Mouse (Mus musculus) heart, embryonic 10.5 days (tissue): ENCODE measurements around the gene Ctsw. TPM values are rescaled to one million over a fixed set of nuclear protein-coding genes. Genes with fewer than 3 reads are reported as not detected.
A peak's percentile ranks its signal among the peaks of the same experiment; 100 is the strongest.

Experiments
- DNase-seq: peaks from one replicate; pipeline ENCODE4 v3.0.0-alpha.2; 2017; ENCODE audit warnings: low spot score
- H3K27ac ChIP-seq: fragments of 300-500 bp; sonication (generic); 2 replicates; pipeline ENCODE4 v1.5.1; 2016; ENCODE audit warnings: mild to moderate bottlenecking
- H3K27me3 ChIP-seq: fragments of 300-500 bp; sonication (generic); 2 replicates; pipeline ENCODE4 v1.6.1; 2016; ENCODE audit warnings: mild to moderate bottlenecking; ENCODE audit not compliant: poor library complexity, insufficient read depth, severe bottlenecking
- H3K36me3 ChIP-seq: fragments of 300-500 bp; sonication (generic); 2 replicates; pipeline ENCODE4 v1.6.1; 2016; ENCODE audit warnings: mild to moderate bottlenecking, moderate library complexity
- H3K4me1 ChIP-seq: fragments of 300-500 bp; sonication (generic); 2 replicates; pipeline ENCODE4 v1.6.1; 2016; ENCODE audit warnings: mild to moderate bottlenecking
- H3K4me3 ChIP-seq: fragments of 300-500 bp; sonication (generic); 2 replicates; pipeline ENCODE4 v1.5.1; 2016; ENCODE audit warnings: mild to moderate bottlenecking, moderate library complexity
- H3K9me3 ChIP-seq: fragments of 300-500 bp; sonication (generic); 2 replicates; pipeline ENCODE4 v1.6.1; 2016; ENCODE audit warnings: mild to moderate bottlenecking, moderate library complexity
- WGBS: fragments of 180-500 bp; shearing (Covaris S2); methylation state at CpG from one replicate; pipeline ENCODE4 v1.1.7; 2016; 5-methylcytosine and 5-hydroxymethylcytosine counted together
- polyA plus RNA-seq: library from polyadenylated mRNA; unstranded; fragments of >200 nt; fragmentation: Nextera tagmentation; extraction: Ambion mirVana; gene quantifications from 2 replicates; pipeline ENCODE4 v1.2.1, GENCODE M21; 2016

Ctsw gene
- polyA plus RNA-seq, 1 experiment from 2014 or later, result 1.1 TPM

- H3K9me3 ChIP-seq, result no peaks in the 10 kb centered on the region
- no peak overlapping the region for H3K27ac ChIP-seq
- H3K4me3 ChIP-seq, result no peak overlapping the region
- peaks cover 18% of the 10 kb centered on the region for H3K27me3 ChIP-seq
- no peak for DNase-seq
- peaks cover 32% of the 10 kb centered on the region for H3K4me1 ChIP-seq
- H3K36me3 ChIP-seq, result peaks cover 58% of the 10 kb centered on the region
- 90% methylated on average over 6 of the region's 6 CpGs for WGBS
Measured at GRCm38 (mm10) chr19:5466916-5467500, 1.3 kb downstream of the Ctsw start.

- no peak for DNase-seq
- 96% methylated on average over 8 of the region's 8 CpGs for WGBS
- Histone ChIP-seq H3K9me3 (no peaks in the 10 kb centered on the region), H3K27ac (no peak overlapping the region), H3K4me3 (no peak overlapping the region), H3K4me1 (peaks cover 37% of the 10 kb centered on the region), H3K27me3 (peaks cover 18% of the 10 kb centered on the region), H3K36me3 (peaks cover 58% of the 10 kb centered on the region)
Measured at GRCm38 (mm10) chr19:5465037-5465436, 3.3 kb downstream of the Ctsw start.

GRCm38 (mm10) chr19:5463791-5464562 is 4.3 kb downstream of the Ctsw start:
- Histone ChIP-seq H3K27ac (peak overlapping the region; percentile 87), H3K4me3 (peak overlapping the region; percentile 38), H3K4me1 (peaks cover 30% of the 10 kb centered on the region), H3K36me3 (peaks cover 58% of the 10 kb centered on the region), H3K27me3 (peaks cover 22% of the 10 kb centered on the region), H3K9me3 (no peaks in the 10 kb centered on the region)
- peak; percentile 83 for DNase-seq
- 55% methylated on average over 15 of the region's 15 CpGs for WGBS

GRCm38 (mm10) chr19:5463212-5463611 is 5.1 kb downstream of the Ctsw start:
- no peak for DNase-seq
- Histone ChIP-seq H3K36me3 (peaks cover 58% of the 10 kb centered on the region), H3K4me1 (peaks cover 26% of the 10 kb centered on the region), H3K27ac (no peak overlapping the region), H3K9me3 (no peaks in the 10 kb centered on the region), H3K4me3 (no peak overlapping the region), H3K27me3 (peaks cover 25% of the 10 kb centered on the region)
- WGBS, result 80% methylated on average over 9 of the region's 9 CpGs

GRCm38 (mm10) chr19:5461411-5461810 is 6.9 kb downstream of the Ctsw start:
- no peak for DNase-seq
- Histone ChIP-seq H3K9me3 (no peaks in the 10 kb centered on the region), H3K4me3 (peak overlapping the region; percentile 84), H3K27me3 (peaks cover 15% of the 10 kb centered on the region; the same call in 1 of the 2 replicates), H3K27ac (no peak overlapping the region), H3K4me1 (peaks cover 36% of the 10 kb centered on the region), H3K36me3 (peaks cover 41% of the 10 kb centered on the region)
- 85% methylated on average over 6 of the region's 6 CpGs for WGBS

GRCm38 (mm10) chr19:5460465-5460911 is 7.8 kb downstream of the Ctsw start, which contains the start of gene Fibp:
Gene Fibp (plus strand): TSS chr19:5460615.
- Histone ChIP-seq H3K36me3 (peaks cover 32% of the 10 kb centered on the region), H3K4me1 (peaks cover 45% of the 10 kb centered on the region), H3K4me3 (peak within 1 kb of the TSS; percentile 84), H3K27me3 (0 out of 2 replicates have a peak, but pooled peaks cover 7% of the 10 kb centered on the region), H3K27ac (peak within 1 kb of the TSS; percentile 89), H3K9me3 (no peaks in the 10 kb centered on the region)
- WGBS, result under 1% methylated on average over 32 of the region's 32 CpGs
- peak; percentile 95 for DNase-seq

- H3K27me3 ChIP-seq, result 0 out of 2 replicates have a peak, but pooled peaks cover 7% of the 10 kb centered on the region
- no peaks in the 10 kb centered on the region for H3K9me3 ChIP-seq
- peaks cover 26% of the 10 kb centered on the region for H3K36me3 ChIP-seq
- peak overlapping the region; percentile 84 for H3K4me3 ChIP-seq
- no peak for DNase-seq
- WGBS, result 26% methylated on average over 3 of the region's 3 CpGs
- peaks cover 51% of the 10 kb centered on the region for H3K4me1 ChIP-seq
- H3K27ac ChIP-seq, result peak overlapping the region; percentile 89
Measured at GRCm38 (mm10) chr19:5459896-5460295, 8.4 kb downstream of the Ctsw start.

GRCm38 (mm10) chr19:5459019-5459418 is 9.3 kb downstream of the Ctsw start:
- 59% methylated on average over 7 of the region's 7 CpGs for WGBS
- DNase-seq, result no peak
- Histone ChIP-seq H3K27me3 (0 out of 2 replicates have a peak, but pooled peaks cover 7% of the 10 kb centered on the region), H3K27ac (no peak overlapping the region), H3K4me1 (peaks cover 50% of the 10 kb centered on the region), H3K9me3 (no peaks in the 10 kb centered on the region), H3K36me3 (peaks cover 26% of the 10 kb centered on the region), H3K4me3 (no peak overlapping the region)

- Histone ChIP-seq H3K9me3 (no peaks in the 10 kb centered on the region), H3K36me3 (peaks cover 23% of the 10 kb centered on the region), H3K27me3 (0 out of 2 replicates have a peak, but pooled peaks cover 7% of the 10 kb centered on the region), H3K27ac (peak within 1 kb of the TSS; percentile 96), H3K4me3 (peak within 1 kb of the TSS; percentile 90), H3K4me1 (peaks cover 46% of the 10 kb centered on the region)
- WGBS, result 18% methylated on average over 14 of the region's 14 CpGs
- no peak for DNase-seq
Measured at GRCm38 (mm10) chr19:5457746-5458442, 10.4 kb downstream of the Ctsw start, which contains the start of gene Ccdc85b. Gene Ccdc85b (minus strand): TSS chr19:5457894.

- Histone ChIP-seq H3K27ac (peak overlapping the region; percentile 96), H3K9me3 (no peaks in the 10 kb centered on the region), H3K27me3 (0 out of 2 replicates have a peak, but pooled peaks cover 8% of the 10 kb centered on the region), H3K4me3 (peak overlapping the region; percentile 90), H3K36me3 (peaks cover 16% of the 10 kb centered on the region), H3K4me1 (peaks cover 46% of the 10 kb centered on the region)
- peak; percentile 98 for DNase-seq
- under 1% methylated on average over 70 of the region's 70 CpGs for WGBS
Measured at GRCm38 (mm10) chr19:5456922-5457745, 11.2 kb downstream of the Ctsw start.

- 4% methylated on average over 26 of the region's 26 CpGs for WGBS
- DNase-seq, result no peak
- peak overlapping the region; percentile 90 for H3K4me3 ChIP-seq
Measured at GRCm38 (mm10) chr19:5456241-5456921, 11.9 kb downstream of the Ctsw start.

More at GRCm38 (mm10) chr19:5456241-5456921, 11.9 kb downstream of the Ctsw start:
- Histone ChIP-seq H3K36me3 (peaks cover 16% of the 10 kb centered on the region), H3K4me1 (peaks cover 44% of the 10 kb centered on the region), H3K27me3 (peaks cover 16% of the 10 kb centered on the region; the same call in 1 of the 2 replicates), H3K27ac (peak overlapping the region; percentile 96), H3K9me3 (no peaks in the 10 kb centered on the region)
